9 mouse cellular contexts compared by ENCODE assay signal in genomic region chr5:144884629-144885217, GRCm38 (mm10).
DNase-seq lines count a peak whose midpoint lies in the region; ATAC-seq lines count a peak whose summit lies in the region.
"Had no signal": no experiment of that assay in that cellular context is flagged by ENCODE, and none has a peak within 500 bp of the region (broad histone marks: within the 10 kb centered on the region; RNA-seq: fewer than 3 reads in every experiment).

No protein-coding gene starts in this region.

- H3K4me1 ChIP-seq in megakaryocyte, embryonic 14.5 days, result peaks cover 18% of the 10 kb centered on the region
- H3K4me1 ChIP-seq: limb, embryonic 15.5 days had no signal

- H3K9me3 ChIP-seq in megakaryocyte, embryonic 14.5 days, result peaks cover 10% of the 10 kb centered on the region; the same call in 1 of the 2 replicates
- H3K9me3 ChIP-seq: limb, embryonic 15.5 days had no signal

- DNase-seq in cerebellum, postnatal 36 days, result peak; percentile 35 to 37
- DNase-seq in cerebellum, adult 11 months, result no peak
- peak; percentile 45 to 65 for DNase-seq in layer of hippocampus, postnatal 10 days (ENCODE audit: low spot score in 2 of 2)
- DNase-seq in right cerebral cortex, postnatal 25 days, result peak; percentile 32
- no peak for DNase-seq in urinary bladder, adult 18-20 months (ENCODE audit: low spot score in 2 of 2)
- no peak for DNase-seq in testis, postnatal 14 days (ENCODE audit: low spot score)

- H3K27me3 ChIP-seq in megakaryocyte, embryonic 14.5 days (replicated peaks), result no peaks in the 10 kb centered on the region
- H3K27me3 ChIP-seq: limb, embryonic 15.5 days had no signal

- peak overlapping the region; percentile 53 for H3K4me3 ChIP-seq in megakaryocyte, embryonic 14.5 days (replicated peaks)
- H3K4me3 ChIP-seq: limb, embryonic 15.5 days had no signal

- no peak for ATAC-seq in megakaryocyte, adult 5-6 weeks (ENCODE audit: poor library complexity, severe bottlenecking)

- H3K36me3 ChIP-seq in megakaryocyte, embryonic 14.5 days (replicated peaks; ENCODE audit: low read length), result peaks cover 94% of the 10 kb centered on the region

Comparison
In these comparisons a context has a peak if more than half of its experiments do, and no peak if none do; other contexts are left out.
1. DNase-seq: peak in cerebellum, postnatal 36 days (2 of 2), layer of hippocampus, postnatal 10 days (2 of 2) and right cerebral cortex, postnatal 25 days (single experiment); none in cerebellum, adult 11 months (single experiment), urinary bladder, adult 18-20 months (0 of 2) and testis, postnatal 14 days (single experiment).